Mouse (Mus musculus) T-helper 1 cell (primary cell): ENCODE measurements around the gene 2310011J03Rik.

Experiments used
- in situ Hi-C: fragments of 300-600 bp; cut with MboI, MseI; formaldehyde crosslinking; loops from one replicate; pipeline ENCODE4 v1.15.1; 2025; ENCODE audit warnings: high pct_unique_total_duplicates

The 2310011J03Rik gene

DNA sequence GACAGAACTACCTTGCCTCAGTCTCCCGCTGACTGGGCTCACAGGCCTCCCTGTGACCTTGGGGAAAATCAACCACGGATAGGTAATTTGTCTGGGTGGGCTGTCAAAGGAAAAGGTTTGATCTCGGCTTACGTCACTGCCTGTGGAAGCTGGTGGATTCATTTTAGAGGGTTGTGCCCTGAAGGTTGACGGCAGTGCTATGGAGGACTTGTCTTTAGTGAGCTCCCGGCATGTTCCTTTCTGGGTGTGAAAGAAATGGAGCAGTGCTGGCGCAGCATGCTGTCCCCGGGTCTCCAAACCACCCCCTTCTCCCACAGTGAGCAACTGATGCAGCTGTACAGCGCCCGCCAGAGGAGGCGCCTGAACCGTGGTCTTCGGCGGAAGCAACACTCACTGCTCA, 27.0 kb downstream of the 2310011J03Rik start:
- in situ Hi-C loops, result no loop called here

DNA sequence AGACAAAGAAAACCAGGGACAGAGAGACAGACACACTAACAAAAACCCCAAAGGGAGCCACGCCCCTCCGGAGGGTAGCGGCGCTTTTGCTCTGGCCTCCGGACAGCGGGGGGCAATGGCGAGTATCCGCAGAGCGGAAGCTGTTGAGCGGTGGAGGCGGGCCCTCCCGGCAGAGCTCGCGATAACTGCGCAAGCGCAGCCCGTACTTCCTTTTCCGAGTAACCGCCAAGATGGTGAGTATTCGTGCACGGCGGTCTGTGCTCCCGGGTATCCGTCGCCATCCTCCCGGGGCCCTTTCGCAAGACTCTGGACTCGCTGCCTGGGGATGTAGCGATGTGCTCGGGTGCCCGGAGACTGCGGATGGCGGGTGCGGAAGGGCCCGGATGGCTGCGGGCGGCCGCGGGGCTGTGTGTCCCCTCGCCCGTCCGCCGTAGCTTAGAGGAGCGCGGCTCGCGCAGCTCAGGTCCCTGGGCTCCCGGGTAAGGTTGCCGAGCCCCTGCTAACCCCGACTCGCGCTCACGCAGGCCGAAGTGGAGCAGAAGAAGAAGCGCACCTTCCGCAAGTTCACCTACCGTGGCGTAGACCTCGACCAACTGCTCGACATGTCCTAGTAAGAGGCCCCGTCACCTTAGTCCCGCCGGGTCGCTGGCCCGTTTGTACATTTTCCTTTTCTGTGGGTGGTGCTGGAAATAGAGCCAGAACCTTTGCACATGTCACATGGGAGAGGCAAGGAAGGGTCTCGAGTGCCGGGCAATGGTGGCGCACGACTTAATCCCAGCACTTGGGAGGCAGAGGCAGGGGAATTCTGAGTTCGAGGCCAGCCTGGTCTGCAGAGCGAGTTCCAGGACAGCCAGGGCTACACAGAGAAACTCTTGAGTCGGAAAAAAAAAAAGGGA, 27.8 kb downstream of the 2310011J03Rik start, which contains the start of gene Rps15:
Rps15 (plus strand) TSS at position 203 of the 896 bp plus-strand sequence.
- in situ Hi-C loops, result no loop called here

DNA sequence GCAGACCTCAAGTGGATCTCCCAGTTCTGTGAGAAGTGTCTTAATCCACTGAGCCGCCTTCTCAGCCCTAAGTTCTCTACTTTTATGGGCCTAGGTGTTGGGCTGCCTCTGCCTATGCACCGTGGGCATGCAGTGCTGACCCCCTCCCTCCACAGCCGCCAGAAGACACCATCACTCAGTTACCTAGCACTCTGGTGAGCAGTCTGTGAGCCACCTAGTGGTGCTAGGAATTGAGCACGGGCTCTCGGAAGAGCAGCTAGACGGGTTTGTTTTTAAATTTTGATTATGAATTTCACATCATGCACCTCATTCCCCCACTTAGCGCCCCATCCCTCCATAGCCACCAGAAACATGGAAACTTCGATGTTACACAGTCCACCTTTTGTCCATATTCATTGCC, 31.7 kb downstream of the 2310011J03Rik start:
- in situ Hi-C loops, result no loop called here

DNA sequence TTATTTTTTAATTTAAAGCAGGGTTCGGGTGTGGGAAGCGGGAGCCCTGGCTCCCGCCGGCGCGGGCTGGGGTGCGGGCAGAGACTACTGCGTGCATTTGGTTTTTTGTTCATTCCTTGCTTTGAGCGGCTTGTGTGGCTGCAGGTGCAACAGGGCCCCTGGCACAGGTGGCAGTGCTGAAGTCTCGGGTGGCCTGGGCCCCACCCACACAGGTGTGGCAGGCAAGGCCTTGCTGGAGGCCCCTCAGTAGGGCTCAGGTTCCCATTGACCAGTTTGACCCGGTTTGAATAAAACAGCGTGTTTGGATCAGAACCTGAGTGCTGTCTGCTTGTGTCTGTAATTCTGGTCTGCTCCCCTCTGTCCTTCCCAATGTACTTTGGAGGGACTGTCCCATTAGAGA, 32.2 kb downstream of the 2310011J03Rik start:
- in situ Hi-C loops, result no loop called here

DNA sequence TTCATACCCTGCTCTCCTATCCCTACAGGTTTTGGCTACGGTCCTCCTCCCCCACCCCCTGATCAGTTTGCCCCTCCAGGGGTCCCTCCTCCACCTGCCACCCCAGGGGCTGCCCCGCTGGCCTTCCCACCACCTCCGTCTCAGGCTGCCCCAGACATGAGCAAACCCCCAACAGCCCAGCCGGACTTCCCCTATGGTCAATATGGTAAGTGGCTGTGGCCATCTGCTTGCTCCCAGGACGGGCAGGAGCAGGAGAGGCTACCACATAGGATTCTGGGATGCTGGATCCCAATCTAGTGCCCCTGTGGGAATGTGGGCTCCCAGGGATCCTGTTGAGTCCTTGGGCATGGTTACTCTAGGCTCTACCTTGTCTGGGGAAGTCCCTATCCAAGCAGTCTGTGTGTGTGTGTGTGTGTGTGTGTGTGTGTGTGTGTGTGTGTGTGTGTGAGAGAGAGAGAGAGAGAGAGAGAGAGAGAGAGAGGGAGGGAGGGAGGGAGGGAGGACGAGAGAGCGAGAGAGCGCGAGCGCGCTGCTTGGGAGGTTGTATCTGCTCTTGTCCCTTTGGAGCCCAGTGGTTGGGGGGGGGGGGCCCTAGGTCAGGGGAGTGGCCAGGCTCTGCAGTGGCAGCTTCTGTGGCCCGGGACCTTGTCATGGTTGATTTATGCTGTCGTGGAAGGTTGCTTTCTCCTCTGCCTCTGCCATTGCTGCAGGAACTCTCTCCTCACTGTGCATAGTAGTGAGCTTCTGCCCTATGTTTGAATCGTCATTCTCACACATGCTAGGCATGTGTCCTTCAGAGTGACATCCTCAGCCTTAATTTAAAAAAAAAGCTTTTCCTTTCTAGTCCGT, 34.9 kb downstream of the 2310011J03Rik start:
- in situ Hi-C loops, result no loop called here

DNA sequence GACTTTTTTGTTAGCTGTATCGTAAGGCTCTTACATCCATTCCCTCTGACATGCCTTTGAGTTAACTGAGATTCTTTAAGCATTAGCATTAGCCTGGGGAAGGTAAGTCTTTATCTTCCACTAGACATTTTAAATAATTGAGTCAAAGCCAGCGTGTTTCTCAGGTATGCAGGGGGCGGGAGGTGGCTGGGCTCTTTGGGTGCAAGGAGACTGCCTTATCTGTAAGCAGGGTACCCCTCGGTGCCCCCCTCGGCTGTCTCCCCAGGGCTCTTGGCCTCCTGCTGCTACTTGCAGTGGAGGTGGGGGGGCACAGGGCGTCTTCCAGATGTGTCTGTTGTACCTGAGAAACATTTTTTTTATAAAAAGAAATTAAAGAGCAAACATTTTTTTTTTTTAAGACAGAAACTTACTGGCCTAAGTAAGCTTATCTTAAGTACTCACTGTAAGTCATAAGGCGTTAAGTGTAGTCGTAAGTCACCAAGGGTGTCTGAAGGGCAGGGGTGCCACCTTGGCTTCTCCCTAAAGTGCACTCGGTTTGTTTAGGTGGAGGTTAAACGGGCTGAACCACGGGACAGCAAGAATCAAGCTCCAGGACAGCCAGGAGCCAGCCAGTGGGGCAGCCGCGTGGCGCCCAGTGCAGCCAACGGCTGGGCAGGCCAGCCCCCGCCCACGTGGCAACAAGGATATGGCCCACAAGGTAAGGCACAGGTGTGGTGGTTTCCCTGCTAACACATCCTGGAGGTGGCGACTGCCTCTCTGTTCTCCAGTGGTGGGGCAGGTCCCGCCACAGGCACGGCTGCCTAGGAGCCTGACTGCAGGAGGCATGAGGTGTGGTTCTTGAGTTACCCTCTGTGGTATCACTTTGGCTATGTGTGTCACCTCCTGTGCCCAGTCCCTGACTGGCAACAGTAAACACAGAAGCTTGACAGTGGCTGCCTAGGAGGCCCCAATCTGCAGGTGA, 37.6 kb downstream of the 2310011J03Rik start:
- in situ Hi-C loops, result no loop called here

DNA sequence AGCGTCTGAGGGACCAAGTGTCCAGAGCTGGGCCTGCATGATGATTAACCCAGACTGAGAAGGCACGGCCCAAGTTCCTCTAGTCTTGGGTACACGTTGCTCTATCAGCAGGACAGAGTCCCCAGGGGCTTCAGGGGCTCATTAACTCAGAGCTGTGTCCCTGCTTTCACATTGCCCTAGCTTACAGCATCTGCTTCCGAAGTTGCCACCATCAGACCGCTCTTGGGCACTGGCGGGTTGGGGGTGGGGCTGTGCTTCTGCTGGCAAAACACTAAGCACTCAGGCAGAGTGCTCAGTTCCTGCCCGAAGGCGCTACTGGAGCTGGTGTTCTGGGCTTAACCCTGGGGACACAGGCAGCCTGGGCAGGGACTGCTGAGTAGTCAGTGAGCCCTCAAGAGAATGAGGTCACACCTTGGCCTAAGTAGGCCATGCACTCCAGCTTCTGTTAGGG, 38.4 kb downstream of the 2310011J03Rik start:
- in situ Hi-C loops, result no loop called here

DNA sequence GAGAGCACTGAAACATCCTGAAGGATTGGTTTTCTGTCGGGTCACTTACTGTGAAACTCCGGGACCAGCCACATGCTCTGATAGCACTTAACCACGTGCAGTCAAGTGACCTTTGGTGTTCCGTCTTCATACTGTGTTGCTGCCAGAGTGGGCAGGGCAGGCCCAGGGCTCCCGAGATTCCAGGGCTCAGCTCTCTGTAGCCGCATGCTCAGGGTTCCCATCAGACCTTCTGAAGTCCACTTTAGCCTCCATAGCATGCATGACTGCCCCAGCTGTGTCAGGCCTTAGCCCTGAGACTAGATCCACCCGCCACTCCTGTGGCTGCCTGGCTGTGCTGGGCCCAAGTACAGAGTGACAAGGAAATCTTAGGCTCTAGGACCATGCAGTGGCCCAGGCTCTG, 39.0 kb downstream of the 2310011J03Rik start:
- in situ Hi-C loops, result no loop called here

DNA sequence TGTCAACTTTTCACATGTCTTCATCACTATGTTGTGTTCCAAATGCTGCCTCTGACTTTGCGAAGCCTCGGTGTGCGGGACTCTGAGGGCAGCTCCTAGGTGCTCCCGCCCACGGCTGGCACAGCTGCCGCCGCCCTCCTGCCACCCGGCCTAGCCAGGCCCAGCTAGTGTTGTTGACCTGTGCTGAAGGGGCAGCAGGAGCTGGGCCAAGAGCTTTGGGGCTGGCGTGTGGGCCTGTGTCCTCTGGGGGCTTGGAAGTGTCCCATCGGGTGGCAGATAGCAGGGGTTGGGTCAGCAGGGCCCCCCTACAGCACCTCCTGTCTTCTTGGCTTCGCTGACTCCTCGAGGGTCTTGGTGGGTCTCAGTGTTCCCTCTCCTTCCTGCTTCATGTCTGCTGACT, 41.1 kb downstream of the 2310011J03Rik start:
- in situ Hi-C loops, result no loop called here

DNA sequence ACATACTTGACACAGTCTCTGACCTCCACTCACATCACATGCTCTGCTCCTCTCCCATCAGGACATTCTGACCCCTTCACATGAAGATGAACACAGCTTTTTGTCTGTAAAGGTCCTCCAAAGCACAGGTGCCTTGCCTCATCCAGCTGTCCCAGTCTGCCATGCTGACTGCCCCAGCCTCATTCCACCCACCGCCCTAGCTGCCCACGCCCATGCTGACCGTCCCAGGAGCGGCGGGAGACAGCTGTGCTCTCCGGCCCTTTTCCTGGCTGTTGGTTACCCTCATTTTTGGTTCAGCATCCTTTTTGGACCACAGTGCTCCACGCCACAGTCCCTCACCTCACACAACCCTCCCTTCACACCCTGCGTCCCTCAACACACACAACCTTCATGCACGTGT, 41.9 kb downstream of the 2310011J03Rik start:
- in situ Hi-C loops, result no loop called here

DNA sequence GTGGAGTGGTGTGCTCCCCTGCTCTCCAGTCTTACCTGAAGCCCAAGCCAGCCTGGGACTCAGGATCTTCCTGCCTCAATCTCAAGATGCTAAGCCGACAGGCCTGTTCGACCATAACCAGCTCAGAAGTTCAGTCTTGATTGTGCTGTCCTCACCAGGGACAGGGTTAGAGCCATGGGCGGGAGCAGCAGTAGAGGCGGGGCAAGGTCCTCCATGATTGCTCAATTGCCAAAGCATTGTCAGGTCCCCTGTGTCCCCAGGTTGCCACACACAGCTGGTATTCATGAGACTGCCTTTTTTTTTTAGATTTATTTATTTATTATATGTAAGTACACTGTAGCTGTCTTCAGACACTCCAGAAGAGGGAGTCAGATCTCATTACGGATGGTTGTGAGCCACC, 44.1 kb downstream of the 2310011J03Rik start:
- in situ Hi-C loops, result no loop called here

DNA sequence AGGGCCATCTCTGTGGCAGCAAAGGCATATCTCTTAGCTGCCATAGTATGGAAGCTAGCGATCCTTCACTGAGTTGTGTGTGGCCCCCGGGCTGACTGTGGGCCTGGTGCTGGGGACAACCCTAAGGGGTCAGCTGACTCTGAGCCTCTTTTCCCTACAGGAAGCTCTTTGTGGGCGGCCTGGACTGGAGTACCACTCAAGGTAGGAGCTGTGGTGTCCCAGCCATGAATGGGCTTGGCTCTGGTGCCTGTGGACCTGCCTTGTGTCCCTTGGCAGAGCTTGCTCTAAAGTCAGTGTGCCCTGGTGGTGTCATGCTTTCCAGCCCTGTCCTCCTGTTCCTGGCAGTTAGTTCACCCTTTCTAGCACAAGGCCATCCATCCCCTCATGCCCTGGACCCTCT, 46.5 kb downstream of the 2310011J03Rik start:
- in situ Hi-C loops, result no loop called here

DNA sequence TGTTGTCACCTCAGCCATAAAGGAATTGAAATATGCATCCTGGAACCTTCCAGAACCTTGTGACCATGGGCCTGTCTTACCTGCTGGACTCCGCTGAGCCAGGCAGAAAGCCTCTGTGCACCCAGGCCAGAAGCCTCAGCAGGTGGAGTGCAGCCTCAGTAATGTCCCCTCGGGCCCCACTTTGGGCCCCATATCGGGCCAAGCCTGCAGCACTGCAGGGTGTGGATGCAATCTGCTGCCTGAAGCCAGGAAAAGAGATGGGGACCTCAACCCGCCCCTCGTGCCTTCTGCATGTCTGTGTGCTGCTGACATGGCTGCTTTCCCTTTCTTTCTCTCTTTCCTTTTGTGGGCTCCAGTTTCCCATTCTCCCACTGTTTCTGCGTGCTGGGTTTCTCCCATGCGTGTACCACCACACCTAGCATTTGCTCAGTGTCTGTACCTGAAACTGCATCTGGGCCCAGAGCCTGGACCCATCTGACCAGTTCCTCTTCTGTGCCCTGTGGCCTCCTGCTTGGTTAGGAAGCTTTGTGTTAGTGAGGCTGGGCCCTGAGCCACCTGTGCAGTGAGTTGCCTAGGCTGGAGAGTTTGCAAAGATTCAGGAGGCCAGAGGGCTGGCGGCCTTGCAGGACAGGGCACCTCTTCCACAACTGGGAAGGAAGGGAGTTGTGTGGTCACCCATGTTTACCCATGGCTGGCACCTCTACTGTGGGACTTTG, 48.3 kb downstream of the 2310011J03Rik start:
- in situ Hi-C loops, result no loop called here

DNA sequence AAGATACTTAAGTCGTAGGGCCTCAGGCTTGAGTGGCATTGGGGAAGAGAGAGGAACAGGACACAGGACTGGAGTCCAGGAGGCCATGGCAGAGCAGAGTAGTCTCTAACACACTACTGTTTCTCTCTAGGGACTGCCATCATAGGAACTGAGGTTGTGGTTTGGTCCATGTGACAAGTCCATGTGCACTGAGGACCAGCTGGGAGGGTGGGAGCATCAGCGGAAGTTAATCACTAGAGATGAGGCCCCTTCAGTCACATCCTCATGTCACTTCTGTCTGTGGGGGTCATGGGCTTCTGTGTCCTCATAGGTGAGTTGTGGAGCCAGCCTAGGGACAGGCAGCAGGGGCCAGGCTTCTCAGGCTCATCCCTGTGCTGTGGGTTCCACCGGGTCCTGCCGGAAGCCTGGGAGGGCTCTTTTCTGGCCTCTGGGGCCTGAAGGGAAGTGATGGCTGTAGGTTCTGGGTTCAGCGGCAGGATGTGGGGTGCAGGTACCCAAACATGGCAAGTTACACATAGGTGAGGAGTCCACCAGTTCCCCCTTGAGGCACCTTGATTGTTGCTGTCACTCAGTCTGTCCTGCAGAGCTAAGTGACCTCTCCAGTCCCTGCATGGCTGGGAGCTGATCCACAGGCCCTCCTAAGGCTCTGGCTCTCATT, 49.0 kb downstream of the 2310011J03Rik start:
- in situ Hi-C loops, result no loop called here

DNA sequence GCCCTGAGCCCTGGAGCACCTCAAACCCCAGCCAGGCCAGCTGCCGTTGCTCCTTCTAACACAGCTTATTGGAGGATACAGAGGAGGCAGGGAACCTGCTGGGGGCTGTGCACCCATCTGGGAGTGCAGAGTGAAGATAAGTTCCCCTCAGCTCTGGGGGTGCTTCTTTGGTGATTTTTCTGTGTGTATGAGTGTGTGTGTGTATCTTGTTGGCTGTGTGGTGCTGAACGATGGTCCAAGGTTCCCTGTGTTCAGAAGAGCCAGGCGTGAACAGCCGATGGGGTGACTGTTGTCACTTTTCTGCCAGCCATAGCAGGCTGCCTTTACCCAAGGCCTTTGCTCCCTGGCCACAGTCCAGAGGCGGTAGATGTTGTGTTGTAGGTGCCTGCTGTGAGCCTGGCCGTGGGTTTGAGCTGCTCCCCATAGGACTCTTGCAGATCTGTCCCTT, 49.6 kb downstream of the 2310011J03Rik start:
- in situ Hi-C loops, result no loop called here

DNA sequence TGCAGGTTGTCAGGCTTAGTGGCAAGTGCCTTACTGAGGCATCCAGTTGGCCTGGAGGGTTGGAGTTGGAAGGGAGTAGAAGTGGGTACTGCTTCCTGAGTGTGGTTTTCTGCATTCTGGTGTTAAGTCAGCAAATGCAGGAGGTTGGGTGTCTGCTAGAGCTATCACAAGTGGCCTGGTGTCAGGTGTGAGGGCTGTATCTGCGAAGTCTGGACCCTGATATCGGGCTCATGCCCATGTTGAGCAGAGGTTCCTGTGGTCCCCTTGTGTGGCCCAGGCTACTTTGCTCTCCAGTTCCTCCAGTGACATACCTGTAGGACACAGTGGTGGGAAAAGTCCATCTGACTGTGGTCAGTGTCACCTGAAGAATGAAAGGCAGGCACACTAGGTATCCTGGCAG, 50.2 kb downstream of the 2310011J03Rik start:
- in situ Hi-C loops, result no loop called here
